Mouse (Mus musculus): Measurements from ENCODE around the gene Gm4631.
"Not testable (repeated sequence)": the region's sequence is repeated elsewhere in the genome, so short reads cannot be mapped to it uniquely, and the experiment has no call there.

DNA sequence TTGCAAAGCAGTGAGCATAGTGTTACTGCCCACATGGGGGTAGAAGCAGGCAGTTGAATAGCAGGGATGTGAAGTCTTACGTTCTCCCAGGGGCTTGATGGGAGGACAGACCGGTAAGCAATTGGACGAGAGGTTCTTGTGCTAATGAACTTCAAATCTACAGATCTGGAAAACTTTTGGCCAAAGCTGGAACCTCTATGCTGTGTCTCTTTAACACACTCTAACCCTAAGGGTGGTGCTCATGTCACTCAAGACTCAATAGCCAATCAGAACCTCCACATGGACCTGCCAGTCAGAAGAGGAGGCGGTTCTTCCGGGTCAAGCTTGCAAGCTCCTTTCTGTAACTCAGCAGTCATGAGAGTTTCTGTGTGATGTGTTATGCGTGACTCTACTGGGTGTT is 34.1 kb upstream of the Gm4631 start, which contains the start of gene Zfp968:
- not testable (repeated sequence) for TF ChIP-seq CTCF (conservative IDR thresholded peaks at IDR 0.05; ENCODE audit: insufficient read depth, insufficient read length, low read depth, low read length); POLR2A (IDR thresholded peaks at IDR 0.05; ENCODE audit: low read depth, low read length)

Measured in kidney, adult 2 months (tissue).